Mouse (Mus musculus) midbrain, embryonic 16.5 days (tissue): ENCODE data around the gene Rpl12. TPM values are rescaled to one million over a fixed set of nuclear protein-coding genes. Genes with fewer than 3 reads are reported as not detected.
"Not testable (repeated sequence)": the region's sequence is repeated elsewhere in the genome, so short reads cannot be mapped to it uniquely, and the experiment has no call there.

Experiments used
- ATAC-seq: fragments of 200-750 bp; cut with Nextera tagmentation; 2 replicates; pipeline ENCODE4 v1.8.0; 2017; ENCODE audit warnings: moderate TSS enrichment
- H3K27ac ChIP-seq: fragments of 300-500 bp; sonication (generic); 2 replicates; pipeline ENCODE4 v1.5.1; 2014; ENCODE audit warnings: mild to moderate bottlenecking, low read length, mixed read lengths
- H3K27me3 ChIP-seq: fragments of 300-500 bp; sonication (generic); 2 replicates; pipeline ENCODE4 v1.6.1; 2014; ENCODE audit warnings: low read depth, low read length, mixed read lengths; ENCODE audit not compliant: control insufficient read depth, insufficient read depth
- H3K36me3 ChIP-seq: fragments of 300-500 bp; sonication (generic); 2 replicates; pipeline ENCODE4 v1.6.1; 2014; ENCODE audit warnings: mild to moderate bottlenecking, low read length, moderate library complexity, mixed read lengths; ENCODE audit not compliant: control insufficient read depth, insufficient read depth
- H3K4me1 ChIP-seq: fragments of 300-500 bp; sonication (generic); 2 replicates; pipeline ENCODE4 v1.6.1; 2014; ENCODE audit warnings: mild to moderate bottlenecking, low read length, mixed read lengths; ENCODE audit not compliant: control insufficient read depth, insufficient read depth
- H3K4me2 ChIP-seq: fragments of 300-500 bp; sonication (generic); 2 replicates; pipeline ENCODE4 v1.6.1; 2014; ENCODE audit warnings: mild to moderate bottlenecking, low read length, mixed read lengths
- H3K4me3 ChIP-seq: fragments of 300-500 bp; sonication (generic); 2 replicates; pipeline ENCODE4 v1.5.1; 2014; ENCODE audit warnings: low read depth, mild to moderate bottlenecking, low read length, moderate library complexity, mixed read lengths
- H3K9ac ChIP-seq: fragments of 300-500 bp; sonication (generic); 2 replicates; pipeline ENCODE4 v1.6.1; 2014; ENCODE audit warnings: low read depth, low read length, mixed read lengths
- H3K9me3 ChIP-seq: fragments of 300-500 bp; sonication (generic); replicated peaks from 2 replicates; pipeline ENCODE4 v1.6.1; 2014; ENCODE audit warnings: mild to moderate bottlenecking, low read length, mixed read lengths; ENCODE audit not compliant: control insufficient read depth, poor library complexity, severe bottlenecking
- WGBS: fragments of 180-500 bp; shearing (Covaris S2); extraction: QIAGEN DNeasy Blood & Tissue Kit; methylation state at CpG from one replicate; pipeline ENCODE4 v1.1.7; 2014; 5-methylcytosine and 5-hydroxymethylcytosine counted together
- polyA plus RNA-seq: library from polyadenylated mRNA; unstranded; fragments of >200 nt; fragmentation: Nextera tagmentation; extraction: Ambion mirVana; gene quantifications from 2 replicates; pipeline ENCODE4 v1.2.1, GENCODE M21; 2015

The Rpl12 gene
- polyA plus RNA-seq, 1 experiment from 2014 or later: 81.9 TPM

GRCm38 (mm10) chr2:33005041-33005440 is 43.7 kb downstream of the Rpl12 start:
- 68% methylated on average over 5 of the region's 5 CpGs for WGBS
- Histone ChIP-seq H3K4me3 (no peak overlapping the region), H3K4me1 (no peaks in the 10 kb centered on the region), H3K9ac (no peak overlapping the region), H3K4me2 (no peak overlapping the region), H3K9me3 (no peaks in the 10 kb centered on the region), H3K27ac (no peak overlapping the region), H3K27me3 (no peaks in the 10 kb centered on the region), H3K36me3 (peaks cover 25% of the 10 kb centered on the region)
- ATAC-seq: no peak

- ATAC-seq, H3K9me3 ChIP-seq, H3K27me3 ChIP-seq, H3K27ac ChIP-seq, H3K9ac ChIP-seq, H3K4me2 ChIP-seq, H3K4me3 ChIP-seq, H3K4me1 ChIP-seq: not testable (repeated sequence)
- H3K36me3 ChIP-seq: peaks cover 25% of the 10 kb centered on the region
- 89% methylated on average over 4 of the region's 4 CpGs for WGBS
Measured at GRCm38 (mm10) chr2:33009055-33009454, 47.7 kb downstream of the Rpl12 start.

- no peak overlapping the region for H3K4me2 ChIP-seq
- 60% methylated on average over 5 of the region's 5 CpGs for WGBS
Measured at GRCm38 (mm10) chr2:33014877-33015276, 53.5 kb downstream of the Rpl12 start.

More at GRCm38 (mm10) chr2:33014877-33015276, 53.5 kb downstream of the Rpl12 start:
- Histone ChIP-seq H3K27me3 (no peaks in the 10 kb centered on the region), H3K4me1 (no peaks in the 10 kb centered on the region), H3K9me3 (no peaks in the 10 kb centered on the region), H3K9ac (no peak overlapping the region), H3K4me3 (no peak overlapping the region), H3K27ac (no peak overlapping the region), H3K36me3 (peaks cover 16% of the 10 kb centered on the region)
- ATAC-seq: no peak

Other genes starting within 250 kb of the Rpl12 start
- 61.3 and 67.3 TPM in 2 replicates for gene Cdk9, start 248.5 kb upstream of the Rpl12 start, polyA plus RNA-seq
- gene Sh2d3c, start 240.5 kb upstream of the Rpl12 start, polyA plus RNA-seq: 51.1 and 59.3 TPM in 2 replicates
- gene 6330409D20Rik, start 220.5 kb upstream of the Rpl12 start, polyA plus RNA-seq: 3.2 and 3.5 TPM in 2 replicates
- gene Tor2a, start 204.3 kb upstream of the Rpl12 start, polyA plus RNA-seq: 46.9 and 48.5 TPM in 2 replicates
- gene Ttc16, start 185.9 kb upstream of the Rpl12 start, polyA plus RNA-seq: 0.68 and 0.80 TPM in 2 replicates
- gene Ptrh1, start 185.8 kb upstream of the Rpl12 start, polyA plus RNA-seq: 4.9 and 5.0 TPM in 2 replicates
- gene Cfap157, start 177.1 kb upstream of the Rpl12 start, polyA plus RNA-seq: 0.82 and 0.99 TPM in 2 replicates
- gene Stxbp1, start 114.3 kb upstream of the Rpl12 start, polyA plus RNA-seq: 340 and 389 TPM in 2 replicates
- gene Fam129b, start 85.4 kb upstream of the Rpl12 start, polyA plus RNA-seq: 25.3 and 27.4 TPM in 2 replicates
- gene Lrsam1, start 55 bp downstream of the Rpl12 start, polyA plus RNA-seq: 24.7 and 29.0 TPM in 2 replicates
- gene Slc2a8, start 20.5 kb downstream of the Rpl12 start, polyA plus RNA-seq: 20.7 and 21.7 TPM in 2 replicates
- gene Garnl3, start 170.1 kb downstream of the Rpl12 start, polyA plus RNA-seq: 71.6 and 75.8 TPM in 2 replicates